Mouse (Mus musculus) CH12F3 (cell line): Measurements from ENCODE around the gene Pebp1.
"Not testable (repeated sequence)": the region's sequence is repeated elsewhere in the genome, so short reads cannot be mapped to it uniquely, and the experiment has no call there.

ENCODE experiments used
- in situ Hi-C: fragments of 300-500 bp; cut with MboI; formaldehyde crosslinking; loops from 2 replicates; pipeline ENCODE4 v1.14.3; 2020; ENCODE audit warnings: low sequenced_read_pairs

Pebp1 gene

GRCm38 (mm10) chr5:117286831-117287822, at the start of gene Pebp1:
Gene Pebp1 (minus strand): TSS chr5:117287625.
- in situ Hi-C loops, result no loop called here

GRCm38 (mm10) chr5:117330457-117330856, 43.0 kb upstream of the Pebp1 start:
- in situ Hi-C loops, result no loop called here

GRCm38 (mm10) chr5:117326408-117326807, 39.0 kb upstream of the Pebp1 start:
- in situ Hi-C loops, result no loop called here

- in situ Hi-C loops, result no loop called here
These were observed 36.3 kb upstream of the Pebp1 start for GRCm38 (mm10) chr5:117323751-117324150.

GRCm38 (mm10) chr5:117318741-117319629, 31.6 kb upstream of the Pebp1 start, which contains the start of gene Vsig10:
Gene Vsig10 (plus strand): TSS chr5:117319083.
- in situ Hi-C loops, result no loop called here

- in situ Hi-C loops, result no loop called here
These were observed 27.4 kb upstream of the Pebp1 start for GRCm38 (mm10) chr5:117314587-117315428.

GRCm38 (mm10) chr5:117313909-117314308, 26.5 kb upstream of the Pebp1 start:
- in situ Hi-C loops, result no loop called here

GRCm38 (mm10) chr5:117313420-117313819, 26.0 kb upstream of the Pebp1 start:
- in situ Hi-C loops, result no loop called here

- in situ Hi-C loops, result no loop called here
These were observed 20.3 kb upstream of the Pebp1 start for GRCm38 (mm10) chr5:117307699-117308098.

- in situ Hi-C loops, result no loop called here
These were observed 19.4 kb upstream of the Pebp1 start for GRCm38 (mm10) chr5:117306826-117307225.

GRCm38 (mm10) chr5:117305754-117306153, 18.3 kb upstream of the Pebp1 start:
- in situ Hi-C loops, result no loop called here

GRCm38 (mm10) chr5:117304947-117305346, 17.5 kb upstream of the Pebp1 start:
- in situ Hi-C loops, result no loop called here

GRCm38 (mm10) chr5:117303691-117304579, 16.5 kb upstream of the Pebp1 start:
- in situ Hi-C loops, result no loop called here

- in situ Hi-C loops, result no loop called here
These were observed 15.5 kb upstream of the Pebp1 start for GRCm38 (mm10) chr5:117302899-117303298.

- in situ Hi-C loops, result no loop called here
These were observed 7.6 kb upstream of the Pebp1 start for GRCm38 (mm10) chr5:117295011-117295410.

- in situ Hi-C loops, result not testable (repeated sequence)
These were observed 6.4 kb upstream of the Pebp1 start for GRCm38 (mm10) chr5:117293776-117294175.

- in situ Hi-C loops, result no loop called here
These were observed 5.1 kb upstream of the Pebp1 start for GRCm38 (mm10) chr5:117292547-117292946.

- in situ Hi-C loops, result no loop called here
These were observed 3.9 kb upstream of the Pebp1 start for GRCm38 (mm10) chr5:117291312-117291711.

- in situ Hi-C loops, result no loop called here
These were observed 2.7 kb upstream of the Pebp1 start for GRCm38 (mm10) chr5:117290081-117290480.
